Comparison of ENCODE assay signal across 28 mouse cellular contexts in the genomic region with DNA sequence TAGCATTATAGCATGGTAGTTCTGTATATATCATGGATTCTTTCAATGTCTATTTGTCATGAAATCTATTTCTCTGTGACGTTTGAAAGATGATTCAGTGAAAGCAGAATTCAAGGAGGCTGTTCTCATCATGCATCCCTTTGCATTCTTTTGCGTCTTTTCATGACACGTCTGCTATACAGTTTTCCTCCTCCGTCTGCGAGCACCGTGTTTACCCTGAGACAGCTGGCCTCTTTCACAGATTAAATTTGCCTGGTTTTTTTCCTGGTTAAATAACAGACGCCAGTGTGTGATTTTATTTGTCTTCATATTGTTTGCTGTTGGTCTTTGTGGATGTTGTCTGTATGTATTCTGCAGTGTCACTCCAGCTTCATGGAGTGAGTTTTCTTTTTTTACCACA.
A peak's percentile ranks its signal among the peaks of the same experiment; 100 is the strongest.
DNase-seq lines count a peak whose midpoint lies in the region; ATAC-seq lines count a peak whose summit lies in the region.
"Had no signal": no experiment of that assay in that cellular context is flagged by ENCODE, and none has a peak within 500 bp of the region (broad histone marks: within the 10 kb centered on the region; RNA-seq: fewer than 3 reads in every experiment).

No protein-coding gene starts in this region.

- DNase-seq in frontal cortex, postnatal 10 days (ENCODE audit: low spot score in 2 of 2) = no peak
- peak; percentile 5 for DNase-seq in right cerebral cortex, adult 18-20 months
- no peak for DNase-seq in right cerebral cortex, postnatal 25 days
- peak; percentile 16 for DNase-seq in brain, embryonic 18.5 days (ENCODE audit: low read depth, low spot score)
- DNase-seq in kidney, postnatal 25 days = no peak
- DNase-seq: adrenal gland, postnatal 25 days; cerebellum, adult 11 months; cerebellum, adult 9-10 months; cerebellum, postnatal 36 days; gastrocnemius, postnatal 10 days; heart, postnatal 14 days; kidney, adult 11 months; kidney, postnatal 4 days; liver, embryonic 13.5 days; lung, adult 18-20 months; lung, postnatal 10 days; thymus, adult 18-20 months; thymus, postnatal 25 days had no signal

- H3K4me1 ChIP-seq in neural tube, embryonic 15.5 days = no peaks in the 10 kb centered on the region
- H3K4me1 ChIP-seq: hindbrain, embryonic 10.5 days; hindbrain, embryonic 15.5 days; kidney, embryonic 15.5 days; limb, embryonic 15.5 days; liver, embryonic 13.5 days had no signal

- H3K9ac ChIP-seq in neural tube, embryonic 15.5 days (replicated peaks) = no peak overlapping the region
- H3K9ac ChIP-seq: hindbrain, embryonic 15.5 days; kidney, embryonic 15.5 days; limb, embryonic 15.5 days; liver, embryonic 13.5 days had no signal

- H3K27me3 ChIP-seq in neural tube, embryonic 15.5 days (replicated peaks) = no peaks in the 10 kb centered on the region
- H3K27me3 ChIP-seq: hindbrain, embryonic 15.5 days; kidney, embryonic 15.5 days; limb, embryonic 15.5 days; liver, embryonic 13.5 days had no signal

- no peak overlapping the region for H3K4me3 ChIP-seq in neural tube, embryonic 15.5 days (replicated peaks)
- H3K4me3 ChIP-seq: hindbrain, embryonic 10.5 days; hindbrain, embryonic 15.5 days; kidney, embryonic 15.5 days; limb, embryonic 10.5 days; limb, embryonic 15.5 days; liver, embryonic 13.5 days had no signal

- no peaks in the 10 kb centered on the region for H3K36me3 ChIP-seq in neural tube, embryonic 15.5 days
- H3K36me3 ChIP-seq: hindbrain, embryonic 10.5 days; hindbrain, embryonic 15.5 days; kidney, embryonic 15.5 days; limb, embryonic 10.5 days; limb, embryonic 15.5 days; liver, embryonic 13.5 days had no signal

- H3K4me2 ChIP-seq in neural tube, embryonic 15.5 days = no peak overlapping the region
- H3K4me2 ChIP-seq: hindbrain, embryonic 15.5 days; kidney, embryonic 15.5 days; limb, embryonic 15.5 days; liver, embryonic 13.5 days had no signal

- peak; percentile 90 for ATAC-seq in frontal cortex, adult (ENCODE audit: low TSS enrichment)
- ATAC-seq in neural tube, embryonic 15.5 days (ENCODE audit: low FRiP score) = no peak
- ATAC-seq: CD4-positive, CD25-positive, alpha-beta regulatory T cell, adult 4 months; inflammation-experienced regulatory T-cells, adult 6 months; midbrain, embryonic 16.5 days had no signal

- no peaks in the 10 kb centered on the region for H3K9me3 ChIP-seq in neural tube, embryonic 15.5 days (replicated peaks)
- H3K9me3 ChIP-seq: hindbrain, embryonic 10.5 days; hindbrain, embryonic 15.5 days; kidney, embryonic 15.5 days; limb, embryonic 10.5 days; limb, embryonic 15.5 days; liver, embryonic 13.5 days had no signal

- no peak overlapping the region for H3K27ac ChIP-seq in neural tube, embryonic 15.5 days (replicated peaks)
- H3K27ac ChIP-seq: hindbrain, embryonic 10.5 days; hindbrain, embryonic 15.5 days; kidney, embryonic 15.5 days; limb, embryonic 10.5 days; limb, embryonic 15.5 days; liver, embryonic 13.5 days had no signal

- WGBS in neural tube, embryonic 15.5 days = 64% methylated on average over 7 of the region's 7 CpGs

Comparison
In these comparisons a context has a peak if more than half of its experiments do, and no peak if none do; other contexts are left out.
1. DNase-seq: peak in right cerebral cortex, adult 18-20 months (single experiment) and brain, embryonic 18.5 days (single experiment); none in frontal cortex, postnatal 10 days (0 of 2), right cerebral cortex, postnatal 25 days (single experiment) and kidney, postnatal 25 days (0 of 2).